Mouse (Mus musculus) megakaryocyte, embryonic 14.5 days (primary cell): ENCODE measurements around the gene Smyd4.

Experiments
- FLI1 ChIP-seq: IDR thresholded peaks from 2 replicates; pipeline ENCODE4 v1.6.1; 2012; ENCODE audit warnings: low read length, inconsistent platforms, mixed read lengths
- GATA1 ChIP-seq: IDR thresholded peaks from 3 replicates; pipeline ENCODE4 v1.6.1; 2012; ENCODE audit warnings: mixed read lengths, low read length, inconsistent platforms, borderline replicate concordance

DNA sequence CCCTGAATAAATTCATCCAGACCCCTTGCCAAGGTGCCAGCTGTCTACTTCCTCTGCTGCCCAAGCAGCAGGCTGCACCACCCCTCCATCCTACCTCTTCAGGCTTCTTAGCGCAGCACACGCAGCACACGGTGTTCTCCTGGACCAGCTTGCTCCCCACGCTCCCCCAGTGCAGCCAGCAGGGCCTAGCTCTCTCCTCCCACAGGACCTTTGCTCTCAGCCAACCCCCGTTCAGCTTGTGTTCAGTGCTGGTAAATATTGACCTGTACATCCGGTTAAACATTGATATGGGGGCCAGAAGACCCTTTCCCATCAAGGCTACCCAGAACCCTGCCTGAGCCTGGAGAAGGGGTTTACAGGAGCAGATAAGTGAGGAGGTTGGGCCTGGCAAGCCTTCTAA, 91.1 kb downstream of the Smyd4 start, which contains the start of gene Serpinf2:
- TF ChIP-seq GATA1 (no peak), FLI1 (no peak)
